Mouse (Mus musculus) brain, embryonic 14.5 days (tissue): ENCODE results near the gene Gm20403.

Source experiments
- CTCF ChIP-seq: fragments of 200-500 bp; IDR thresholded peaks from 2 replicates; pipeline ENCODE4 v1.5.1; 2012; ENCODE audit warnings: inconsistent platforms, mild to moderate bottlenecking, moderate library complexity, borderline replicate concordance; ENCODE audit not compliant: insufficient read depth, insufficient read length; ENCODE audit errors: extremely low read depth
- POLR2A ChIP-seq: fragments of 200-500 bp; IDR thresholded peaks from 2 replicates; pipeline ENCODE4 v1.6.1; 2012; ENCODE audit warnings: mild to moderate bottlenecking, inconsistent platforms, borderline replicate concordance; ENCODE audit not compliant: poor library complexity, insufficient read depth, insufficient read length, severe bottlenecking; ENCODE audit errors: extremely low read depth

DNA sequence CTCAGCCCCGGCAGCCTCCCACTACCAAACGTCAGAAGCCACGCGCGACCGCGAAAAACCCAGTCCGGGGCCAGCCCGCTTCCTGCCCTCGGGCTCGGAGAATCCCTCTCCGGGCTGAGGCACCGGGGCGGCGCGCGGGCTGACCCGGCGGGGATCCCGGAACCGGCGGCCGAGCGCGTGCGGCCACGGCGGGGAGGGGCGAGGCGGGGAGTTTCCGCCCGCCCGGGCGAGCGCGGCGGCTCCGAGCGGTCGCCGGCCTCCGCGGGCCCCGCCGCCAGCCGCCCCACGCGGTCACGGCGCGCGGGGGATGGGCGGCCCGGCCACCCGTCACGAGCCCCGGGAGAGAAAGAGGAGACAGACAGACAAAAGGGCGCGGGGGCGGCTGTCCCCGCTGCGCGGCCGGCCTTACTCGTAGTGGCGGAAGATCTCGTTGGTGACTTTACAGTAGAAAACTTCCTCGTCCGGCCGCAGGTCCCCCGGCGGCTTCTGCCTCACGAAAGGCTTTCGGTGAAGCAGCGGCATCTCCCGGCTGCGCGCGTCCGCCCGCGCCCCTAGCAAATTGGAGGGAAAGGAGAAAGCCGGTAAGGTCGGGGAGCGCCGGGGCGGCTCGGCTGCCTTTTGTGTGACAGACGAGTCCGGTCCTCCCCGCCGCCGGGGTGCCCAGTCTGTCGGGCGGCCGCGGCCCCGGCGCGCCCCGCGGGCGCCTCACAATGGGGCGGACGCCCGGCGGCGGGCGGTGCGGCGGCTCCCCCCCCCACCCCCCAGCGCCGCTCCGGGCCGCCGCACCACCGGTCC lies 875 bp downstream of the Gm20403 start:
- TF ChIP-seq CTCF (peak; percentile 10; the same call in 1 of the 2 replicates), POLR2A (peak; percentile 17; the same call in 1 of the 2 replicates)
